Mouse (Mus musculus): ENCODE data around the gene Cmc1.

- TF ChIP-seq POLR2A (IDR thresholded peaks at IDR 0.05; ENCODE audit: low read depth, low read length) (no peak), CTCF (IDR thresholded peaks at IDR 0.05; ENCODE audit: extremely low read depth, insufficient read depth, insufficient read length, insufficient replicate concordance) (no peak)
Observed at GRCm38 (mm10) chr9:118043581-118043980, 106.4 kb downstream of the Cmc1 start.

Measured in spleen, adult 2 months (tissue).